Mouse (Mus musculus) heart, adult 2 months (tissue): ENCODE results near the gene Kat8.

Experiments used
- CTCF ChIP-seq: fragments of 200-600 bp; IDR thresholded peaks from 2 replicates; pipeline ENCODE4 v1.8.1; 2022; ENCODE audit warnings: antibody characterized with exemption, mild to moderate bottlenecking, moderate library complexity
- EP300 ChIP-seq: fragments of 200-500 bp; IDR thresholded peaks from 2 replicates; pipeline ENCODE4 v1.6.1; 2011; ENCODE audit warnings: low read depth, low read length, control low read depth; ENCODE audit not compliant: insufficient read depth
- POLR2A ChIP-seq: fragments of 200-500 bp; IDR thresholded peaks from 2 replicates; pipeline ENCODE4 v1.6.1; 2011; ENCODE audit warnings: mild to moderate bottlenecking, low read depth, low read length, control low read depth; ENCODE audit not compliant: insufficient read depth

- no peak for TF ChIP-seq EP300
- TF ChIP-seq POLR2A: no peak
- TF ChIP-seq CTCF: no peak
These were observed 23.5 kb upstream of the Kat8 start for GRCm38 (mm10) chr7:127888821-127889220.
